Mouse (Mus musculus): ENCODE data around the gene Gm34302.

The Gm34302 gene

GRCm38 (mm10) chr3:63483726-63484125, at the start of gene Gm34302:
Gm34302 (minus strand) TSS chr3:63483879.
- TF ChIP-seq GATA4 (IDR thresholded peaks at IDR 0.05; ENCODE audit: insufficient replicate concordance, low read length), result no peak

- no peak for TF ChIP-seq GATA4 (IDR thresholded peaks at IDR 0.05; ENCODE audit: insufficient replicate concordance, low read length)
Measured at GRCm38 (mm10) chr3:63531847-63532246, 48.2 kb upstream of the Gm34302 start.

- TF ChIP-seq GATA4 (IDR thresholded peaks at IDR 0.05; ENCODE audit: insufficient replicate concordance, low read length), result no peak
Measured at GRCm38 (mm10) chr3:63517681-63518080, 34.0 kb upstream of the Gm34302 start.

GRCm38 (mm10) chr3:63511316-63511715, 27.6 kb upstream of the Gm34302 start:
- TF ChIP-seq GATA4 (IDR thresholded peaks at IDR 0.05; ENCODE audit: insufficient replicate concordance, low read length), result no peak

GRCm38 (mm10) chr3:63509484-63509883, 25.8 kb upstream of the Gm34302 start:
- TF ChIP-seq GATA4 (IDR thresholded peaks at IDR 0.05; ENCODE audit: insufficient replicate concordance, low read length), result no peak

GRCm38 (mm10) chr3:63508924-63509323, 25.2 kb upstream of the Gm34302 start:
- TF ChIP-seq GATA4 (IDR thresholded peaks at IDR 0.05; ENCODE audit: insufficient replicate concordance, low read length), result no peak

- no peak for TF ChIP-seq GATA4 (IDR thresholded peaks at IDR 0.05; ENCODE audit: insufficient replicate concordance, low read length)
Measured at GRCm38 (mm10) chr3:63504433-63504832, 20.8 kb upstream of the Gm34302 start.

GRCm38 (mm10) chr3:63494625-63495382, 11.1 kb upstream of the Gm34302 start:
- TF ChIP-seq GATA4 (IDR thresholded peaks at IDR 0.05; ENCODE audit: insufficient replicate concordance, low read length), result no peak

- TF ChIP-seq GATA4 (IDR thresholded peaks at IDR 0.05; ENCODE audit: insufficient replicate concordance, low read length), result no peak
Measured at GRCm38 (mm10) chr3:63493563-63493962, 9.9 kb upstream of the Gm34302 start.

GRCm38 (mm10) chr3:63440426-63441125, 43.1 kb downstream of the Gm34302 start:
- TF ChIP-seq GATA4 (IDR thresholded peaks at IDR 0.05; ENCODE audit: insufficient replicate concordance, low read length), result no peak

GRCm38 (mm10) chr3:63439738-63440137, 43.9 kb downstream of the Gm34302 start:
- no peak for TF ChIP-seq GATA4 (IDR thresholded peaks at IDR 0.05; ENCODE audit: insufficient replicate concordance, low read length)

GRCm38 (mm10) chr3:63438898-63439297, 44.8 kb downstream of the Gm34302 start:
- TF ChIP-seq GATA4 (IDR thresholded peaks at IDR 0.05; ENCODE audit: insufficient replicate concordance, low read length), result no peak
